Comparison of ENCODE assay signal across 8 mouse cellular contexts in the genomic region with DNA sequence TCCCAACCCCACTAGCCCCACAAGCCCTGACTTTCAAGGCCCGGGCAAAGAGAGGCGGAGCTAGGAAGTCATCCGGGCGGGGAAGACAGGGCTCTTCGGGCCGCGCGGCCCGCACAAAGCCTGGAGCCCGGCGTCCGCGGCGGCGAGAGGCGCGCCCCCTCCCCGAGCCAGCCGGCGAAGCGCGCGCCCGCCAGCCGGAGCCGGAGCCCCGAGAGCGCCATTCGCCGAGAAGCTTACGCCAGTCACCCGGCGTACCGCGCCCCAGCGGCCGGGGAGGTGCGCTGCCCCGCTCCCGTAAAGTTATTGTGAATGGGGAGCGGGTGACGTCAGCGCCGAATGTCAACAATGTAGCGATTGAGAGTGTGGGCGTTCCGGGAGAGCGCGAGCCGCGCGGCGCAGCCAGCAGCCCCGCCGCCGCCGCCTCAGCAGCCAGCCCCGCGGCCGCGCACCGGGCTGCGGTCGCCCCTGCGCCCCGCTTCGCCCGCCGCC. TPM values are rescaled to one million over a fixed set of nuclear protein-coding genes. Genes with fewer than 3 reads are reported as not detected.
A peak's percentile ranks its signal among the peaks of the same experiment; 100 is the strongest.
DNase-seq lines count a peak whose midpoint lies in the region; ATAC-seq lines count a peak whose summit lies in the region.

Bach2 (plus strand) TSS at position 439 of the 489 bp plus-strand sequence.

- H3K27me3 ChIP-seq in hindbrain, embryonic 13.5 days: no peaks in the 10 kb centered on the region

- H3K9ac ChIP-seq in hindbrain, embryonic 13.5 days: peak within 1 kb of the TSS; percentile 98

- H3K4me1 ChIP-seq in hindbrain, embryonic 13.5 days (replicated peaks): peaks cover 41% of the 10 kb centered on the region

- H3K4me3 ChIP-seq in hindbrain, embryonic 13.5 days: peak within 1 kb of the TSS; percentile 95

- DNase-seq in MN1 (ENCODE audit: low spot score): peak; percentile 88
- peak; percentile 89 for DNase-seq in cerebellum, adult 8-10 months
- DNase-seq in frontal cortex, postnatal 14 days (ENCODE audit: low spot score in 2 of 2): peak; percentile 79 to 87
- peak; percentile 79 to 84 for DNase-seq in layer of hippocampus, postnatal 25 days (ENCODE audit: extremely low spot score in 1 of 2, low spot score in 1 of 2)
- DNase-seq in lung, postnatal 14 days: peak; percentile 94
- DNase-seq in retina, postnatal 1 day: peak; percentile 95
- DNase-seq in thymus, postnatal 4 days: peak; percentile 95

- peak within 1 kb of the TSS; percentile 99 for H3K27ac ChIP-seq in hindbrain, embryonic 13.5 days

- no peaks in the 10 kb centered on the region for H3K9me3 ChIP-seq in hindbrain, embryonic 13.5 days

- 0% methylated on average over 55 of the region's 69 CpGs for WGBS in hindbrain, embryonic 13.5 days

- peak; percentile 91 for ATAC-seq in hindbrain, embryonic 13.5 days (ENCODE audit: low FRiP score)

- no peaks in the 10 kb centered on the region for H3K36me3 ChIP-seq in hindbrain, embryonic 13.5 days

- H3K4me2 ChIP-seq in hindbrain, embryonic 13.5 days: peak within 1 kb of the TSS; percentile 91

RNA-seq across cellular contexts. Expression of gene Bach2, which starts in this region (rescaled TPM):
- polyA plus RNA-seq in hindbrain, embryonic 13.5 days (2015; fragmentation: Nextera tagmentation; extraction: Ambion mirVana): 28.5 and 29.4 TPM in 2 replicates
- 10 to 100 TPM in 1 of 2 experiments, 1 to 10 TPM in 1; 9.8 to 17.5 TPM for total RNA-seq in layer of hippocampus, postnatal 25 days (2021)

Comparison
In these comparisons a context has a peak if more than half of its experiments do, and no peak if none do; other contexts are left out.
1. Peak in every context shown above with its lines: DNase-seq, ATAC-seq, H3K4me3 ChIP-seq and H3K27ac ChIP-seq.